In the genomic region with DNA sequence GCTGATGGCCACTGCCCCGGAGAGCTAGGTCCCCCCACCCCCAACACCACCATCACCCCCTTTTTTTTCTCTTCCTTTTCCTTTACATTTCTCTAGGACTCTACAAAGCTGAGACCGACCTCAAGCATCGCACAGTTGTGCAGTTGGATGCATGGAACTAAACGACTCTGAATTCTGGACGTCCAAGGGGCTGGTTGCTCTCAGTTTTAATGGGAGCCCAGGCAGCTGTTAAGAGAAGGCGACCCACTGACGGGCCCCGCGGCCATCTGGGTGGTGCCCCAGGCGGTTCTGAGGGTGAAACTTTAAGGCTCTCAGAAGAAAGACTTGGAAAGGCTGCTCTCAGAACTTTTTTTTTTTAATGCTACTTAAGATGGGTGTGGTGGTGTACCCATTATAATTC, we compare ENCODE assay signal across 11 mouse cellular contexts. TPM values are rescaled to one million over a fixed set of nuclear protein-coding genes. Genes with fewer than 3 reads are reported as not detected.
A peak's percentile ranks its signal among the peaks of the same experiment; 100 is the strongest.
DNase-seq lines count a peak whose midpoint lies in the region; ATAC-seq lines count a peak whose summit lies in the region.
"Had no signal": no experiment of that assay in that cellular context is flagged by ENCODE, and none has a peak within 500 bp of the region (broad histone marks: within the 10 kb centered on the region; RNA-seq: fewer than 3 reads in every experiment).

No protein-coding gene starts in this region.

- H3K4me3 ChIP-seq in heart, embryonic 13.5 days = peak overlapping the region; percentile 66
- peak overlapping the region; percentile 94 for H3K4me3 ChIP-seq in embryonic facial prominence, embryonic 10.5 days
- peak overlapping the region; percentile 65 for H3K4me3 ChIP-seq in intestine, embryonic 14.5 days (ENCODE audit: low read depth, low read length)
- H3K4me3 ChIP-seq in midbrain, embryonic 16.5 days (ENCODE audit: low read depth, low read length) = peak overlapping the region; percentile 60

- no peak for DNase-seq in heart, postnatal 4 days
- peak; percentile 67 for DNase-seq in embryonic facial prominence, embryonic 10.5 days (ENCODE audit: low spot score)
- peak; percentile 74 for DNase-seq in intestine, embryonic 14.5 days (ENCODE audit: low spot score)
- DNase-seq in frontal cortex, postnatal 14 days (ENCODE audit: low spot score in 2 of 2) = no peak
- no peak for DNase-seq in adrenal gland, postnatal 14 days
- DNase-seq in urinary bladder, adult 18-20 months (ENCODE audit: low spot score in 2 of 2) = no peak

- peaks cover 68% of the 10 kb centered on the region for H3K27me3 ChIP-seq in heart, embryonic 13.5 days (replicated peaks)
- H3K27me3 ChIP-seq in embryonic facial prominence, embryonic 10.5 days (replicated peaks; ENCODE audit: low read depth, poor library complexity, severe bottlenecking) = no peaks in the 10 kb centered on the region
- peaks cover 44% of the 10 kb centered on the region for H3K27me3 ChIP-seq in intestine, embryonic 14.5 days (replicated peaks; ENCODE audit: control insufficient read depth, insufficient read depth, low read length)
- peaks cover 27% of the 10 kb centered on the region for H3K27me3 ChIP-seq in midbrain, embryonic 16.5 days (ENCODE audit: control insufficient read depth, insufficient read depth, low read depth, low read length)

- H3K4me1 ChIP-seq in heart, embryonic 13.5 days = peaks cover 34% of the 10 kb centered on the region
- peaks cover 35% of the 10 kb centered on the region for H3K4me1 ChIP-seq in embryonic facial prominence, embryonic 10.5 days
- no peaks in the 10 kb centered on the region for H3K4me1 ChIP-seq in intestine, embryonic 14.5 days (replicated peaks; ENCODE audit: control insufficient read depth, insufficient read depth, low read length)
- H3K4me1 ChIP-seq in midbrain, embryonic 16.5 days (ENCODE audit: control insufficient read depth, insufficient read depth, low read length) = peaks cover 22% of the 10 kb centered on the region

- no peak for ATAC-seq in heart, embryonic 13.5 days (ENCODE audit: extremely low read depth, insufficient number of reproducible peaks, low FRiP score, low TSS enrichment)
- peak; percentile 27 for ATAC-seq in intestine, embryonic 14.5 days (replicated peaks; ENCODE audit: low FRiP score, low TSS enrichment, low read depth)
- no peak for ATAC-seq in midbrain, embryonic 16.5 days

- 4% methylated on average over 10 of the region's 10 CpGs for WGBS in heart, embryonic 13.5 days
- WGBS in embryonic facial prominence, embryonic 10.5 days = under 1% methylated on average over 10 of the region's 10 CpGs
- under 1% methylated on average over 10 of the region's 10 CpGs for WGBS in intestine, embryonic 14.5 days
- 2% methylated on average over 10 of the region's 10 CpGs for WGBS in midbrain, embryonic 16.5 days

- peak overlapping the region; percentile 80 for H3K9ac ChIP-seq in heart, embryonic 13.5 days
- peak overlapping the region; percentile 66 for H3K9ac ChIP-seq in intestine, embryonic 14.5 days (ENCODE audit: low read length)
- H3K9ac ChIP-seq in midbrain, embryonic 16.5 days (ENCODE audit: low read depth, low read length) = 0 out of 2 replicates have a peak overlapping the region, but pooled peaks have one; percentile 59

- H3K27ac ChIP-seq in heart, embryonic 13.5 days (replicated peaks) = no peak overlapping the region
- peak overlapping the region; percentile 99 for H3K27ac ChIP-seq in embryonic facial prominence, embryonic 10.5 days (replicated peaks)
- peak overlapping the region; percentile 93 for H3K27ac ChIP-seq in intestine, embryonic 14.5 days (ENCODE audit: low read depth)
- no peak overlapping the region for H3K27ac ChIP-seq in midbrain, embryonic 16.5 days (ENCODE audit: low read length)

- H3K36me3 ChIP-seq in heart, embryonic 13.5 days = no peaks in the 10 kb centered on the region
- no peaks in the 10 kb centered on the region for H3K36me3 ChIP-seq in embryonic facial prominence, embryonic 10.5 days (replicated peaks)
- no peaks in the 10 kb centered on the region for H3K36me3 ChIP-seq in intestine, embryonic 14.5 days (ENCODE audit: control insufficient read depth, insufficient read depth, low read length)
- no peaks in the 10 kb centered on the region for H3K36me3 ChIP-seq in midbrain, embryonic 16.5 days (ENCODE audit: control insufficient read depth, insufficient read depth, low read length)

- H3K4me2 ChIP-seq in heart, embryonic 13.5 days = peak overlapping the region; percentile 92
- H3K4me2 ChIP-seq in intestine, embryonic 14.5 days (ENCODE audit: low read length) = peak overlapping the region; percentile 76
- H3K4me2 ChIP-seq in midbrain, embryonic 16.5 days (ENCODE audit: low read length) = peak overlapping the region; percentile 91

- H3K9me3 ChIP-seq in heart, embryonic 13.5 days = no peaks in the 10 kb centered on the region
- H3K9me3 ChIP-seq in embryonic facial prominence, embryonic 10.5 days = no peaks in the 10 kb centered on the region
- no peaks in the 10 kb centered on the region for H3K9me3 ChIP-seq in intestine, embryonic 14.5 days (ENCODE audit: control insufficient read depth, low read length)
- no peaks in the 10 kb centered on the region for H3K9me3 ChIP-seq in midbrain, embryonic 16.5 days (replicated peaks; ENCODE audit: control insufficient read depth, low read length, poor library complexity, severe bottlenecking)

RNA-seq across cellular contexts. Expression of gene Trim71, which starts 0.5 kb away (rescaled TPM):
- 0.17 and 0.20 TPM in 2 replicates for polyA plus RNA-seq in heart, embryonic 13.5 days (2015; fragmentation: Nextera tagmentation; extraction: Ambion mirVana)
- not detected for total RNA-seq in heart, postnatal 4 days (2021)
- polyA plus RNA-seq in embryonic facial prominence, embryonic 10.5 days (2016; fragmentation: Nextera tagmentation; extraction: Ambion mirVana) = 7.8 and 9.4 TPM in 2 replicates
- polyA plus RNA-seq in intestine, embryonic 14.5 days (2014; fragmentation: Nextera tagmentation; extraction: Ambion mirVana) = 2.7 and 2.9 TPM in 2 replicates
- 0.15 and 0.17 TPM in 2 replicates for polyA plus RNA-seq in midbrain, embryonic 16.5 days (2015; fragmentation: Nextera tagmentation; extraction: Ambion mirVana)
- 0.04 TPM in 1 of 2 replicates, not detected in the other for total RNA-seq in adrenal gland, postnatal 14 days (2021)

RNA-seq across cellular contexts. Expression of gene C130032M10Rik, which starts 49.2 kb away (rescaled TPM):
- polyA plus RNA-seq in heart, embryonic 13.5 days (2015; fragmentation: Nextera tagmentation; extraction: Ambion mirVana) = 0.89 and 1.0 TPM in 2 replicates
- total RNA-seq in heart, postnatal 4 days (2021) = not detected
- 1.0 and 1.2 TPM in 2 replicates for polyA plus RNA-seq in embryonic facial prominence, embryonic 10.5 days (2016; fragmentation: Nextera tagmentation; extraction: Ambion mirVana)
- polyA plus RNA-seq in intestine, embryonic 14.5 days (2014; fragmentation: Nextera tagmentation; extraction: Ambion mirVana) = 0.46 TPM in 1 of 2 replicates, not detected in the other
- polyA plus RNA-seq in midbrain, embryonic 16.5 days (2015; fragmentation: Nextera tagmentation; extraction: Ambion mirVana) = not detected in 2 replicates
- total RNA-seq in adrenal gland, postnatal 14 days (2021) = not detected in 2 replicates
- total RNA-seq: layer of hippocampus, postnatal 25 days had no signal
- polyA plus RNA-seq: C2C12; frontal cortex, adult 2 months had no signal

RNA-seq across cellular contexts. Expression of gene Ccr4, which starts 60.0 kb away (rescaled TPM):
- polyA plus RNA-seq in heart, embryonic 13.5 days (2015; fragmentation: Nextera tagmentation; extraction: Ambion mirVana) = not detected in 2 replicates
- total RNA-seq in heart, postnatal 4 days (2021) = not detected
- 0.10 TPM in 1 of 2 replicates, not detected in the other for polyA plus RNA-seq in embryonic facial prominence, embryonic 10.5 days (2016; fragmentation: Nextera tagmentation; extraction: Ambion mirVana)
- polyA plus RNA-seq in intestine, embryonic 14.5 days (2014; fragmentation: Nextera tagmentation; extraction: Ambion mirVana) = 0.08 TPM in 2 replicates
- not detected in 2 replicates for polyA plus RNA-seq in midbrain, embryonic 16.5 days (2015; fragmentation: Nextera tagmentation; extraction: Ambion mirVana)
- total RNA-seq in adrenal gland, postnatal 14 days (2021) = not detected in 2 replicates
- total RNA-seq: layer of hippocampus, postnatal 25 days had no signal
- polyA plus RNA-seq: C2C12; frontal cortex, adult 2 months had no signal

Comparison
In these comparisons a context has a peak if more than half of its experiments do, and no peak if none do; other contexts are left out.
1. H3K27ac ChIP-seq: peak in embryonic facial prominence, embryonic 10.5 days (single experiment) and intestine, embryonic 14.5 days (single experiment); none in heart, embryonic 13.5 days (single experiment) and midbrain, embryonic 16.5 days (single experiment).
2. DNase-seq: peak in embryonic facial prominence, embryonic 10.5 days (single experiment) and intestine, embryonic 14.5 days (single experiment); none in heart, postnatal 4 days (single experiment), frontal cortex, postnatal 14 days (0 of 2), adrenal gland, postnatal 14 days (single experiment) and urinary bladder, adult 18-20 months (0 of 2).
3. Peak in every context shown above with its lines, with median percentiles within 50 percentile points of each other: H3K4me2 ChIP-seq, H3K4me3 ChIP-seq and H3K9ac ChIP-seq.